Comparison of ENCODE assay signal across 8 mouse cellular contexts in the genomic region with DNA sequence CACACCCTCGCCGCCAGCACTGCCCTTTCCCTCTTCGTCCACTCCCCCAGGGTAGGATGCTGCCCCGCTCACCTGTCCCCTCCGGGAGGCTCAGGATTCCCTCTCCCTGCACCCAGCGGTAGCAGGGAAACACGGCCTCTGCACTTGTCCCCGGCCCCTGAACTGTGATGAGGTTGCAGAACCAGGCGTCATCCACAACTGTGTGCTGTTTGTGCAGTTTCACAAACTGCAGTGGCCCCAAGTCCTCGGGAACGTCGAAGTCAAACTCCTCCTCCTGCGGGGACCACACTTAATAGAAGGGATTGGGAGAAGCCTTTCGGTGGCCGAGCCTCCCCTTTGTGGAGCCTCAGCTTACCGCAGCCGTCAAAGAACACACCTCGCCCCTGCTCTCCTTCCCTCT. TPM values are rescaled to one million over a fixed set of nuclear protein-coding genes. Genes with fewer than 3 reads are reported as not detected.
DNase-seq lines count a peak whose midpoint lies in the region; ATAC-seq and TF ChIP-seq lines count a peak whose summit lies in the region.

No protein-coding gene starts in this region.

- H3K4me1 ChIP-seq in forebrain, embryonic 13.5 days, result peaks cover 11% of the 10 kb centered on the region
- H3K4me1 ChIP-seq in limb, embryonic 13.5 days, result peaks cover 14% of the 10 kb centered on the region
- H3K4me1 ChIP-seq in neural tube, embryonic 14.5 days (ENCODE audit: control insufficient read depth, insufficient read depth, low read length), result no peaks in the 10 kb centered on the region; the same call in 1 of the 2 replicates

- 4% methylated on average over 18 of the region's 18 CpGs for WGBS in forebrain, embryonic 13.5 days
- 3% methylated on average over 18 of the region's 18 CpGs for WGBS in limb, embryonic 13.5 days
- 4% methylated on average over 18 of the region's 18 CpGs for WGBS in neural tube, embryonic 14.5 days

- no peak for ATAC-seq in forebrain, embryonic 13.5 days
- ATAC-seq in limb, embryonic 13.5 days (ENCODE audit: low FRiP score, low read depth), result no peak
- no peak for ATAC-seq in neural tube, embryonic 14.5 days (ENCODE audit: low read depth)

- no peaks in the 10 kb centered on the region for H3K9me3 ChIP-seq in forebrain, embryonic 13.5 days (replicated peaks)
- no peaks in the 10 kb centered on the region for H3K9me3 ChIP-seq in limb, embryonic 13.5 days
- H3K9me3 ChIP-seq in neural tube, embryonic 14.5 days (ENCODE audit: control insufficient read depth, low read length), result no peaks in the 10 kb centered on the region

- peaks cover 63% of the 10 kb centered on the region for H3K27me3 ChIP-seq in forebrain, embryonic 13.5 days
- peaks cover 84% of the 10 kb centered on the region for H3K27me3 ChIP-seq in limb, embryonic 13.5 days
- H3K27me3 ChIP-seq in neural tube, embryonic 14.5 days (ENCODE audit: control insufficient read depth, insufficient read depth, low read length), result peaks cover 28% of the 10 kb centered on the region

- intact Hi-C loops in left cerebral cortex, adult 2 months (cut with DNase I), result no loop called here

- H3K36me3 ChIP-seq in forebrain, embryonic 13.5 days (ENCODE audit: poor library complexity, severe bottlenecking), result no peaks in the 10 kb centered on the region
- H3K36me3 ChIP-seq in limb, embryonic 13.5 days, result no peaks in the 10 kb centered on the region
- H3K36me3 ChIP-seq in neural tube, embryonic 14.5 days (ENCODE audit: control insufficient read depth, insufficient read depth, low read length), result no peaks in the 10 kb centered on the region

- H3K27ac ChIP-seq in left cerebral cortex, adult 2 months, result no peak overlapping the region
- no peak overlapping the region for H3K27ac ChIP-seq in forebrain, embryonic 13.5 days
- no peak overlapping the region for H3K27ac ChIP-seq in limb, embryonic 13.5 days
- H3K27ac ChIP-seq in neural tube, embryonic 14.5 days (ENCODE audit: low read depth, low read length), result no peak overlapping the region

- H3K4me3 ChIP-seq in left cerebral cortex, adult 2 months, result peak overlapping the region; percentile 17; the same call in 1 of the 2 replicates
- peak overlapping the region; percentile 14; the same call in 1 of the 2 replicates for H3K4me3 ChIP-seq in forebrain, embryonic 13.5 days
- peak overlapping the region; percentile 37 for H3K4me3 ChIP-seq in limb, embryonic 13.5 days
- H3K4me3 ChIP-seq in neural tube, embryonic 14.5 days (ENCODE audit: low read depth, low read length), result no peak overlapping the region

- no peak for DNase-seq in left cerebral cortex, adult 2 months (ENCODE audit: extremely low spot score in 1 of 2, low spot score in 2 of 2)
- DNase-seq in left cerebral cortex, adult 9 months (ENCODE audit: low spot score in 2 of 2), result no peak
- no peak for DNase-seq in gastrocnemius, adult 8-10 months (ENCODE audit: low spot score in 2 of 2)
- no peak for DNase-seq in ovary, postnatal 14 days (ENCODE audit: low spot score)
- DNase-seq in ovary, postnatal 10 days (ENCODE audit: low spot score), result no peak

- peak overlapping the region; percentile 31 for H3K4me2 ChIP-seq in forebrain, embryonic 13.5 days
- H3K4me2 ChIP-seq in limb, embryonic 13.5 days (replicated peaks), result peak overlapping the region; percentile 59
- 0 out of 2 replicates have a peak overlapping the region, but pooled peaks have one; percentile 29 for H3K4me2 ChIP-seq in neural tube, embryonic 14.5 days (ENCODE audit: low read depth, low read length)

- no peak overlapping the region for H3K9ac ChIP-seq in forebrain, embryonic 13.5 days
- peak overlapping the region; percentile 27; the same call in 1 of the 2 replicates for H3K9ac ChIP-seq in limb, embryonic 13.5 days
- H3K9ac ChIP-seq in neural tube, embryonic 14.5 days (replicated peaks; ENCODE audit: low read depth, low read length), result no peak overlapping the region

- no peak for TF ChIP-seq CTCF in left cerebral cortex, adult 2 months (IDR thresholded peaks at IDR 0.05)

RNA-seq across cellular contexts. Expression of a gene that starts 0.8 kb away (rescaled TPM):
- total RNA-seq in left cerebral cortex, adult 2 months (2021), result under 1 TPM; 0.16 to 0.19 TPM
- 0.74 and 1.0 TPM in 2 replicates for polyA plus RNA-seq in forebrain, embryonic 13.5 days (2015; fragmentation: Nextera tagmentation; extraction: Ambion mirVana)
- 4.1 TPM in 2 replicates for polyA plus RNA-seq in limb, embryonic 13.5 days (2015; fragmentation: Nextera tagmentation; extraction: Ambion mirVana)
- polyA plus RNA-seq in neural tube, embryonic 14.5 days (2014; fragmentation: Nextera tagmentation; extraction: Ambion mirVana), result 0.08 and 2.1 TPM in 2 replicates
- 1 to 10 TPM in 3 of 4 experiments, under 1 TPM in 1; 0.63 to 2.2 (median 1.3) TPM for total RNA-seq in gastrocnemius, adult 8-10 months (2022)

RNA-seq across cellular contexts. Expression of a gene that starts 14.7 kb away (rescaled TPM):
- total RNA-seq in left cerebral cortex, adult 2 months (2021), result 100 to 1,000 TPM; 241 to 270 TPM
- polyA plus RNA-seq in forebrain, embryonic 13.5 days (2015; fragmentation: Nextera tagmentation; extraction: Ambion mirVana), result 227 and 236 TPM in 2 replicates
- 152 and 162 TPM in 2 replicates for polyA plus RNA-seq in limb, embryonic 13.5 days (2015; fragmentation: Nextera tagmentation; extraction: Ambion mirVana)
- 389 and 413 TPM in 2 replicates for polyA plus RNA-seq in neural tube, embryonic 14.5 days (2014; fragmentation: Nextera tagmentation; extraction: Ambion mirVana)
- 100 to 1,000 TPM in 3 of 4 experiments, 10 to 100 TPM in 1; 92.8 to 127 (median 113) TPM for total RNA-seq in gastrocnemius, adult 8-10 months (2022)

RNA-seq across cellular contexts. Expression of a gene that starts 14.7 kb away (rescaled TPM):
- total RNA-seq in left cerebral cortex, adult 2 months (2021), result 1 to 10 TPM; 4.9 to 5.3 TPM
- 10.7 and 12.1 TPM in 2 replicates for polyA plus RNA-seq in forebrain, embryonic 13.5 days (2015; fragmentation: Nextera tagmentation; extraction: Ambion mirVana)
- polyA plus RNA-seq in limb, embryonic 13.5 days (2015; fragmentation: Nextera tagmentation; extraction: Ambion mirVana), result 11.6 and 12.1 TPM in 2 replicates
- 12.7 and 13.3 TPM in 2 replicates for polyA plus RNA-seq in neural tube, embryonic 14.5 days (2014; fragmentation: Nextera tagmentation; extraction: Ambion mirVana)
- 1 to 10 TPM; 1.6 to 3.3 (median 3.0) TPM for total RNA-seq in gastrocnemius, adult 8-10 months (2022)

RNA-seq across cellular contexts. Expression of a gene that starts 16.6 kb away (rescaled TPM):
- total RNA-seq in left cerebral cortex, adult 2 months (2021), result 10 to 100 TPM; 45.5 to 51.2 TPM
- polyA plus RNA-seq in forebrain, embryonic 13.5 days (2015; fragmentation: Nextera tagmentation; extraction: Ambion mirVana), result 226 and 229 TPM in 2 replicates
- polyA plus RNA-seq in limb, embryonic 13.5 days (2015; fragmentation: Nextera tagmentation; extraction: Ambion mirVana), result 203 and 209 TPM in 2 replicates
- polyA plus RNA-seq in neural tube, embryonic 14.5 days (2014; fragmentation: Nextera tagmentation; extraction: Ambion mirVana), result 160 and 161 TPM in 2 replicates
- total RNA-seq in gastrocnemius, adult 8-10 months (2022), result 10 to 100 TPM; 29.8 to 36.3 (median 35.5) TPM

RNA-seq across cellular contexts. Expression of a gene that starts 24.7 kb away (rescaled TPM):
- total RNA-seq in left cerebral cortex, adult 2 months (2021), result 1 to 10 TPM; 1.7 to 3.5 TPM
- polyA plus RNA-seq in forebrain, embryonic 13.5 days (2015; fragmentation: Nextera tagmentation; extraction: Ambion mirVana), result 4.3 and 4.7 TPM in 2 replicates
- polyA plus RNA-seq in limb, embryonic 13.5 days (2015; fragmentation: Nextera tagmentation; extraction: Ambion mirVana), result 10.0 and 10.3 TPM in 2 replicates
- 1.8 and 5.7 TPM in 2 replicates for polyA plus RNA-seq in neural tube, embryonic 14.5 days (2014; fragmentation: Nextera tagmentation; extraction: Ambion mirVana)
- total RNA-seq in gastrocnemius, adult 8-10 months (2022), result 1 to 10 TPM; 1.2 to 3.9 (median 2.3) TPM
